Mouse (Mus musculus) ovary, postnatal 10 days (tissue): Measurements from ENCODE around the gene Ror1.

ENCODE experiments used
- DNase-seq: peaks from one replicate; pipeline ENCODE4 v3.0.0; 2022; ENCODE audit warnings: low spot score

Gene Ror1

DNA sequence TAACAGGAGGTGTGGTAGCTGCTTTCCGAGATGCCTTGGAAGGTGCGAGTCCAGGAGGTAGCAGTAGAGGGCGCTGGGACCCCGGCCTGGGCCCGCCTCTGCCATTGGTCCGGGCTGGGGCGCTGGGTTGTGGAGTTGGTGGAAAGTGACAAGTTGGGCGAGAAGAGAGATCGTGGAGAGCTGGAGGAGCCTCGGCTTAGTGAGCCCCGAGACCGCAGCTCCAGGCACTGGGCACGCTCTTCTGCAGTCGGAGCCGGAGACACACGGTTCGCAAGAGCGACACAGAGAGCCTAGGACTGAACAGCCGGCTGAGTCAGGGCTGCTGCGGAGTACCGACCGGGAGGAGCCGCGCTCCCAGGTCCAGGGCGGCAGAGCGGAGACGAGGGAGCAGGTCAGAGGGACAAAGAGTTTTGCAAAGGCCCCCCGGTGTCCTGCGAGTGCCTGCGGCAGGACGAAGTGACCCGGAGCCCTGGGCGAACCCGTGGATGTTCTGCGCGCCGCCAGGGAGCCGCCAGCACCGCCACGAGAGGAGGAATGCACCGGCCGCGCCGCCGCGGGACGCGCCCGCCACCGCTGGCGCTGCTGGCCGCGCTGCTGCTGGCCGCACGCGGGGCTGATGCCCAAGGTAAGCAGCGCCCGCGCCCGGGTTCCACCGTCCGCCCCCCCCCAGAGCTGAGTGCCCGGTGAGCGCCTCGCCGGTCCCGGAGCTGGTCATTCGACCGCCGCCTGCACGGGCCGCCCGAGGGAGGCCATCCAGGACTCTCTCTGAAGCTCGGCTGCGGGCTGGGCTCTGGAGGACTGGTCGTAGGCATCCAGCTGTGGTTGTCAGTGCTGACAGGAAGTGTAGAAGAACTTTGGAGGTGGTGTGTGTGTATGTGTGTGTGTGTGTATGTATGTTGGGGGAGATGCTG, at the start of gene Ror1:
TSS of gene Ror1 (plus strand) at position 107 of the 911 bp plus-strand sequence.
- peak; percentile 89 for DNase-seq

- no peak for DNase-seq
These were observed 48.5 kb upstream of the Ror1 start for GRCm38 (mm10) chr4:100047066-100047465.

DNA sequence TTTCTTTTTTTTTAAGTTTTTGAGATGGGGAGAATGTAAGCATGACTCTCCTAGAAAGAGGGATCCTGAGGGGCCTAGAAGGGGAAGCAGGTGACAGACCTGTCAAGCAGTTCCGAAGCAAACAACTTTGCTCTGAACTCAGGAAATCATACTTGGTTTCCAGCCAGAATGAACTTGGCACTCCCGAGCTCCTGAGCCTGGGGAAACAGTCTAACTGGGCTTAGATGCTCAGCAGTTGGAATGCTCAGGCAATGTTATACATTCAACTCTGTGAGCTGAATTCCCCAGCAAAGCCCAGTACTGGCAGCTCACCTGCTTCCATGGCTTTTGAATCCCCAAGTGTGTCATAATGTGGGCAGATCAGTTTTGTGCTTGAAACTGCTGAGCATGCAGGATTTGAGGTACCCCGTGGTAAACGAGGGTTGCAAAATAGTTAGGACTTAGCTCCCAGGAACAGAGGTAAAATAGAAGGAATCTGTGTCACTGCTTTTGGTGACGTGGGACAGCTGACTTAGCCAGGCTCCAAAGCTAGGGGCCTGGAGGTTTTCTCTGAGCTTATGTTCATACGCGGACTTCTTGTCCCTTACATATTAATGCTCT, 47.1 kb upstream of the Ror1 start:
- no peak for DNase-seq

DNA sequence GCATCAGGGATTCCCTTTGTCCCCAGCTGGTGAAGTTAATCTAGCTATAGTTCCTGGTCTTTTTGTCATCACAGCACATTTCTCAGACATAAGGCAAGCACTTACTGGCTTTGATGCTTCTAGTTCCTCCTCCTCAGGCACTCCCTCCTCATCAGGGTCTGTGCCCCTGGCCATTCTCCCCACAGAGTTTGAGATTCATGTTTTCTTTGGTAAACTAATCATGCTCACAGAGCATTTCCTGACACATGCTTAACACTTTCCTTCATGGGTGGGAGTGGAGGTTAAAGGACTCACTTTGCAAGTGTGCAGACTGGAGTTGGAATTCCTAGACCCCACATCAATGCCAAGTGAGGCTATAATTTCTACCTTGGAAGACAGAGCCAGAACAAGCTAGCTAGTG, 43.8 kb upstream of the Ror1 start:
- DNase-seq = no peak

DNA sequence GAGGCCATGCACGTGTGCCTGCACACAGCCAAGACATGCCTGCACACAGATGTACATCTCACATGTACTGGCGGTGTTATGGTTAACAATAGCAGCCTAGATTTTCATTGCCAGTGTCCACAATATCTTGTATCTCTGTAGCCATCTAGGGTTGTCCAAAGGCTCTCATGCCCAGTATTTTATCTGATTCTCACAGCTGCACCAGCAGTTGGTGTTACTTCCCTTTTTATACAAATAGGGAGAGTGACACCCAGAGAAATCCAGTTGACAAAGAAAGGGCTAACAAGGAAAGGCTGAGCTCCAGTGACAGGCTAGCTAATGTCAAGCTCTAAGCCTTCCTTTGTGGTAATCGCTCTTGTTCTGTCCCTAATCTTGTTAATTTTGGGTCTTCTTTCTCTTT, 43.3 kb upstream of the Ror1 start:
- DNase-seq = no peak

DNA sequence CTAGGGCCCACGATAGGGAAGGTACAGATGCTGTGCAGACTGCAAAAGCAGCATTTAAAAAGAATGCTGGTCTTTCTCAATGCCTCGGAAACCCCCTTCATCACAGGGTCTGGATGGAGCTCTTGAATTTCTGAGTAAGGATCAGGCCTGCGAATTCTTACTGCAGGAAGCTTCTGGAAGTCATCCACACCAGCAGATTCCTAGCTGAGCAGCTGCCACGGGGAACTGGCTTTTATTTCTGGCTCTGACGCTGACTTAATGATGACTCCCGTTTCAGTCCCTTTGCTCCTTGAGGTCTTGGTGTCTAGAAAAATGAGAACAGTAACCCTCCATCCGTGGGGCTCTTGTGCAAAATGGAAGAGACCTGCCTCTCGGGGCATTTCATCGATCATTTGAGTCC, 39.5 kb upstream of the Ror1 start:
- DNase-seq = no peak

DNA sequence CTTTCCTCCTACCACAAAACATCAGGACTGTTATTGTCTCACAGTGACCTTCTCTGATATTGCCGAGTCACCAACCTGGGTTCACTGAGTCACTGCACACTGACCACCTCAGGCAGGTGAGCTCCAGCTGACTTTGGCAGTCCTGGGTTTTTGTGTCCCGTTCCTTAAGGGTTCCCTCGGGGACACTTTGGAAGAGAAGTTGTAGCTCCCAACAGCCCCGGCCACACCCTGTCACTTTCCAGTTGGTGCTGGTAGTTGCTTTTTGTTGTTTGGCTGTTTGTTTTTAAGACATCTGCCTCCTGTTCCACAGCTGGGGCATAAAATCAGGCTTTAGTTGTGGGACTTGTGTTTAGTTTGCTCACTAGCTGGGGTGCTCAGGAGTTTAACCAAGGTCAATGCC, 39.1 kb upstream of the Ror1 start:
- no peak for DNase-seq

- DNase-seq = no peak
These were observed 38.2 kb upstream of the Ror1 start for GRCm38 (mm10) chr4:100057381-100057780.

DNA sequence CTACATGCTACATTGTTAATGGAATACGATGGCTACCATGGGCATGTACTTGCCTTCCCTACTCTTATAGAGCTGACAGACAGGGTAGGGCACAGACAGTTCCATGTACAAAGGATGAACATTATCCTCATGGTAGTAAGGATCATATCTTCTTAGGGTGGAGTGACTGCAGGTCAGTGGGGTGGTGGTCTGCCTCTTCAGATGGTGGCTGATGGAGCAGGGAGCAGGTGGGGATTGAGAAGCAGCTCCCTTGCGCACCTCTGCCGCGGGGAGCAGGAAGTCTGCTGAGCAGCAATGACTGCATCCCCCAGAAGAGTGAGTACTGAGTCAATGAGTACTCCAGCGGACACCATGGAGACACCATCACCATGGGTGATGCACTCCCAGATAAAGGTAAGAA, 37.0 kb upstream of the Ror1 start:
- no peak for DNase-seq

DNA sequence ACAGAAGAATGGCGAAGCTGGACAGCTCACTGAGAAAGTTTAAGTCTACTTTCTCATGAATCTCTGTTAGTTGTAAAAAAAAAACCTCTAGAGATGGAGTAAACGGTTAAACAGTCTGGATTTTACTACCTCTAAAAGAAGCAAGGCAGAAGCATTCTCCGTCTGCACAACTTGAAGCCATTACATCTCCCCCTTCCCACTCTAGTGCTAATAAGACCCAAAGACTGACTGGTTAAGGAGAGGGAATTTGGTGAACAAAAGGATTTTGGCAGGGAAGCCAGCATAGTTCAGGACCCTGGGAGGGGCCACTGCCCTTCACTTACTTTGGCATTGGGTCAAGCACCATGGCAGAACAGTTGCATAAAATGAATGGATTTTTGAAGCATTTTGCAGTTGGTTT, 35.8 kb upstream of the Ror1 start:
- no peak for DNase-seq

- no peak for DNase-seq
These were observed 34.1 kb upstream of the Ror1 start for GRCm38 (mm10) chr4:100061396-100062066.

- no peak for DNase-seq
These were observed 29.9 kb upstream of the Ror1 start for GRCm38 (mm10) chr4:100065686-100066085.

DNA sequence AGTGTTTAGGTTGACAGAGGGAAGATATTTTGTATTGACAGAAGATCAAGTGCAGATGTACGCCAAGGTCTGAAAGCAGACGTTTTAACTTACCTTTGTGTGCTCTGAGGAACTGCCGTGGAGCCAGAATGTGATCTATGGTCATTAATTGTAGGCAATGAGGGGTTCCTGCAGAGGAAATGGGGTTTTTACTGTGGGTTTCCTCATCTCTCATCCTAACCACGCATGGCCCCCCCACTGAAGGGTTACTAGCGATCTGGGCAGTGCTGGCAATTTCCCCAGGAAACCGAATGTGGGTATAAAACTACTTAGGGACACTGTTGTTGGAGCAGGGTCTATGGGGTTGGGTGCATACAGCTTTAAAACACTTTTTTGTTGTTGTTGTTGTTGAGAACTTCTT, 25.5 kb upstream of the Ror1 start:
- DNase-seq = no peak

GRCm38 (mm10) chr4:100096596-100097181, 1.1 kb downstream of the Ror1 start:
- DNase-seq = no peak

GRCm38 (mm10) chr4:100097364-100097979, 1.9 kb downstream of the Ror1 start:
- DNase-seq = no peak

GRCm38 (mm10) chr4:100101066-100101820, 5.7 kb downstream of the Ror1 start:
- DNase-seq = no peak

- DNase-seq = no peak
These were observed 6.3 kb downstream of the Ror1 start for GRCm38 (mm10) chr4:100101844-100102243.

DNA sequence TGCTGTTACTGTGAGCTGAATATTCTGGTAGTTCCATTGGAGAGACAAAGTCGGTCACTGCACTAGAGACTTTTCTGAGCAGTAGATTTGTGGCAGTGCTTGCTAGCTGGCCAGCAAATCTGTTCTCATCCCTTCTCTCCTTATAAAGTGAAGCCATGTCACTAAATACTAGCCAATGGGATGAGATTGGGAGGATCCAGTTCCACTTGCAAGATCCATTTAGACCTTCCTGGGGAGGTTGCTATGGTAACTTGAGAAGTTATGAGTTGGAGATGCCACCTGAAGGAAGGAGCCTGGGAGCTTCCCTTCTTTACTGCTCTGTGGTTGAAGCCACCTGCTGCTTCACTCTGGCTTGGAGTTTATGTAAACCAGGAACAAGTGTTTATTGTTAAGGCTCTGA, 8.7 kb downstream of the Ror1 start:
- DNase-seq = no peak

DNA sequence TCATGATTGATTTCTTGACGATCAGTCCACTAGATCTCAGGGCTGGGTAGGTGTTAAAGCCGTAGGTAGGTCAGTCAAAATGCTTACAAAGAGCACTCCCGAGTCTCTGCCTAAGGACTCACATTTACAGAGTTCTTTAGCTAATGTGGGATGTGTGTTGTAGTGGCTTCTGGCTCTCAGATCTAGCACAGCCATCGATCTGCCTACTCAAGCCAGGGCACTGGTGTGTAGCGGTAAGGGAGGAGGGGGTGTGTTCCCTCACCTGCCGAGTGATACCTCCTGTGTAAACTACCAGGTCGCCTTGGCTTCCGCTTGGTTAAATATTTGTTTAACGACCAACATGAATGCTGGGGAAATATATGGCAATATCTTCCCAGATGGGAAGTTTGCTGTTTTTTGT, 12.0 kb downstream of the Ror1 start:
- no peak for DNase-seq

DNA sequence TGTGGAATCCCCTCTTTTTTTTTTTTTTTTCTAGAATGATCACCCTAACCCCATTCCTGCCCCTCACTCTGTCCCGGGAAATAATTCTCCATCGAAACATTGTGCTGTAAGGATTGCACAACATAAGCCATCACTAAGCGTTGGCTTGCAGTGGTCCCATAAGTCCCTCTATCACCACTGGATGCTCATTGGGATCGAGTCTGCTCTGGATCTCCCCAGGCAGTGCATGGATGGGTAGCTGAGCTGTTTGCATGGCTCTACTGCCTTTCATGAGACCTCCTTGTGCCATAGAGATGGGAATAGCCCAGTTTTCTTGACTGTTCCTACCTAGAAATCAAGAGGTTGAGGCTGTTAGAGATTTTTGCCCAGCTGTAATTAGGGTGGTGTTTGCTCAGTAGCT, 13.0 kb downstream of the Ror1 start:
- no peak for DNase-seq

- DNase-seq = no peak
These were observed 18.6 kb downstream of the Ror1 start for GRCm38 (mm10) chr4:100114148-100114547.

- DNase-seq = no peak
These were observed 20.8 kb downstream of the Ror1 start for GRCm38 (mm10) chr4:100116366-100116765.
